Mouse (Mus musculus): ENCODE results near the gene Gm14406.
"Not testable (repeated sequence)": the region's sequence is repeated elsewhere in the genome, so short reads cannot be mapped to it uniquely, and the experiment has no call there.

Gene Gm14406

GRCm38 (mm10) chr2:177577998-177578397, at the start of gene Gm14406:
Gm14406 (minus strand) TSS chr2:177578210.
- not testable (repeated sequence) for TF ChIP-seq GATA4 (IDR thresholded peaks at IDR 0.05; ENCODE audit: insufficient replicate concordance, low read length)

DNA sequence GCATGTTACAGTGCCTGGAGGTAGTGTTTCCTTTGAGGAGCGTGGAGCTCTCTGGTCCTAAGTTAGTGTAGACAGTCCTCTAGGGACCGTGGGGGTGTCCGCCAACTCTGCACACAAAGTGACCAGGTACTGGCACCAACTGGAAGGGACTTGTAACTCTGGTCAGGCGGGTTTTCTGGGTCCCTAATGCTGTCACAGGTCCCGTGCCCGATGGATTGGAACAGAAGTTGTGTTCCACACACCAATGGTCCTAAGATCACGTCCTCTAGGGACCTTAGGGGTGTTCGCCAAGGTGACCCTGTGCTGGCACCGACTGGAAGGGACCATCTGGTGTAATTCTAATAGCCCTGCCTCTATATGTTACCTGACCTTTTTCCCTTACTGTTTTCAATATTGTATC, 42.1 kb downstream of the Gm14406 start:
- TF ChIP-seq GATA4 (IDR thresholded peaks at IDR 0.05; ENCODE audit: insufficient replicate concordance, low read length) = no peak

DNA sequence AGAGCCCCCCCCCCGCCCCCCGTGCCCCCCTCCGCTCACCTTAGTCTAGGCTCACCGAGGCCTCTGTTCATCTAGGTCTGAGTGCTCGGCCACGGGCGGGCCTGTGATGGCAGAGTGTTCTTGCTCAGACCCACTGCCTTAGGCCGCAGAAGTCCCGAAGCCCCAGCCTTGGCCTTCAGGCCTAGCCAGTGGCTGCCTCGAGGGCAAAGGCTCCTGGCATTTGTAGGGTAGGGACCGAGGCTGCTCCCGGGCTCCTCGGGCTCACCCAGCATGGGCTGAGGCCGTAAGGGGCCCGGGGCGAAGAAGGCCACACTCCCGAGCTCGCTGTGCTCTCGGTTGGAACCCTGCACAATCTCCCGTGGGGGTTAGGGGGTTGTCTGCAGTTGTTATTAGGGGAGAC, 54.9 kb downstream of the Gm14406 start:
- TF ChIP-seq GATA4 (IDR thresholded peaks at IDR 0.05; ENCODE audit: insufficient replicate concordance, low read length) = no peak

DNA sequence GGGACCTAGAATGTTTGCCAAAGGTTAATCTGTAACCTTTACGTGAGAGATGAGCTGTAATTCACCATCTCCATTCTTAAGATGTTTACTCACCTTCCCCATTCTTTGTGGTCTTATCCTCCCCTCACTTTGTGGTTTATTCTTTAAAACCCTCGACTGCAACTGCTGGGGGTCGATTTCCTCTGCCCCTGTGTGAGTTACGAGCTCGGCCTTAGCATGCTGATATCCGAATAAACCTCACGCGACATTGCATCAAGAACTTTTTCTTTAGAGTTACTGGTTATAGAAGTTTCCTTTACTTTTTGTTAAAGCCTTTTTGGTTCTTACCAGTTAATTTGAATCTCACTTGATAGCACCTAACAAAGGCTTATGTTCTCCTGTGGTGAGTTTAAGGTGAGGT, 58.0 kb downstream of the Gm14406 start:
- no peak for TF ChIP-seq GATA4 (IDR thresholded peaks at IDR 0.05; ENCODE audit: insufficient replicate concordance, low read length)
